Mouse (Mus musculus) liver, postnatal 0 days (tissue): Measurements from ENCODE around the gene Dnajb14. TPM values are rescaled to one million over a fixed set of nuclear protein-coding genes. Genes with fewer than 3 reads are reported as not detected.
A peak's percentile ranks its signal among the peaks of the same experiment; 100 is the strongest.

Experiments used
- ATAC-seq: fragments of 200-750 bp; cut with Nextera tagmentation; 2 replicates; pipeline ENCODE4 v1.8.0; 2017; ENCODE audit warnings: mild to moderate bottlenecking, moderate library complexity
- DNase-seq: peaks from one replicate; pipeline ENCODE4 v3.0.0-alpha.2; 2016
- H3K27ac ChIP-seq: fragments of 300-500 bp; sonication (generic); 2 replicates; pipeline ENCODE4 v1.5.1; 2014; ENCODE audit warnings: antibody characterized with exemption, moderate library complexity, mild to moderate bottlenecking, low read depth
- H3K27me3 ChIP-seq: fragments of 300-500 bp; sonication (generic); 2 replicates; pipeline ENCODE4 v1.6.1; 2014; ENCODE audit warnings: low read length, control low read depth, mixed read lengths; ENCODE audit not compliant: insufficient read depth
- H3K36me3 ChIP-seq: fragments of 300-500 bp; sonication (generic); replicated peaks from 2 replicates; pipeline ENCODE4 v1.6.1; 2014; ENCODE audit warnings: mild to moderate bottlenecking, control low read depth, low read length, moderate library complexity, mixed read lengths; ENCODE audit not compliant: insufficient read depth
- H3K4me1 ChIP-seq: fragments of 300-500 bp; sonication (generic); 2 replicates; pipeline ENCODE4 v1.6.1; 2014; ENCODE audit warnings: antibody characterized with exemption, mild to moderate bottlenecking, control low read depth; ENCODE audit not compliant: insufficient read depth
- H3K4me2 ChIP-seq: fragments of 300-500 bp; sonication (generic); 2 replicates; pipeline ENCODE4 v1.6.1; 2014; ENCODE audit warnings: low read depth, mild to moderate bottlenecking, low read length, moderate library complexity, mixed read lengths
- H3K4me3 ChIP-seq: fragments of 300-500 bp; sonication (generic); 2 replicates; pipeline ENCODE4 v1.5.1; 2014; ENCODE audit warnings: low read depth, low read length
- H3K9ac ChIP-seq: fragments of 300-500 bp; sonication (generic); replicated peaks from 2 replicates; pipeline ENCODE4 v1.6.1; 2014; ENCODE audit warnings: mild to moderate bottlenecking, moderate library complexity
- H3K9me3 ChIP-seq: fragments of 300-500 bp; sonication (generic); 2 replicates; pipeline ENCODE4 v1.6.1; 2016; ENCODE audit warnings: mild to moderate bottlenecking, control low read depth, low read length, mixed read lengths
- CTCF ChIP-seq: sonication (generic); IDR thresholded peaks from 2 replicates; pipeline ENCODE4 v1.5.1; 2016; ENCODE audit warnings: antibody characterized with exemption, low read depth
- EP300 ChIP-seq: IDR thresholded peaks from 2 replicates; pipeline ENCODE4 v1.6.1; 2016; ENCODE audit warnings: antibody characterized with exemption, low read depth, mild to moderate bottlenecking
- WGBS: fragments of 180-500 bp; shearing (Covaris S2); extraction: QIAGEN DNeasy Blood & Tissue Kit; methylation state at CpG from one replicate; pipeline ENCODE4 v1.1.7; 2014; ENCODE audit not compliant: insufficient replicate concordance; 5-methylcytosine and 5-hydroxymethylcytosine counted together
- polyA plus RNA-seq: library from polyadenylated mRNA; unstranded; fragments of >200 nt; fragmentation: Nextera tagmentation; extraction: Ambion mirVana; gene quantifications from 2 replicates; pipeline ENCODE4 v1.2.1, GENCODE M21; 2015

Dnajb14 gene
- polyA plus RNA-seq, 1 experiment from 2014 or later, result 6.4 TPM

- no peak for TF ChIP-seq CTCF
- TF ChIP-seq EP300, result peak; percentile 47
- WGBS, result 60% methylated on average over 8 of the region's 8 CpGs
- Histone ChIP-seq H3K4me1 (peaks cover 7% of the 10 kb centered on the region), H3K9me3 (no peaks in the 10 kb centered on the region), H3K27me3 (no peaks in the 10 kb centered on the region), H3K27ac (no peak overlapping the region), H3K36me3 (no peaks in the 10 kb centered on the region; the same call in 1 of the 2 replicates), H3K4me3 (no peak overlapping the region), H3K4me2 (no peak overlapping the region), H3K9ac (no peak overlapping the region)
- ATAC-seq (no peak), DNase-seq (no peak)
Observed at GRCm38 (mm10) chr3:137860394-137861170, 6.9 kb upstream of the Dnajb14 start.

- no peak overlapping the region for H3K9ac ChIP-seq
- WGBS, result 89% methylated on average over 4 of the region's 4 CpGs
- no peak for ATAC-seq
- peaks cover 11% of the 10 kb centered on the region for H3K4me1 ChIP-seq
- H3K9me3 ChIP-seq, result no peaks in the 10 kb centered on the region
- no peak overlapping the region for H3K4me3 ChIP-seq
- DNase-seq, result no peak
- no peak overlapping the region for H3K4me2 ChIP-seq
- H3K27ac ChIP-seq, result no peak overlapping the region
- no peak for TF ChIP-seq CTCF
- TF ChIP-seq EP300, result no peak
- H3K27me3 ChIP-seq, result no peaks in the 10 kb centered on the region
- peaks cover 4% of the 10 kb centered on the region; the same call in 1 of the 2 replicates for H3K36me3 ChIP-seq
Observed at GRCm38 (mm10) chr3:137861436-137861835, 6.0 kb upstream of the Dnajb14 start.

- Histone ChIP-seq H3K36me3 (peaks cover 8% of the 10 kb centered on the region), H3K4me3 (no peak overlapping the region), H3K4me1 (peaks cover 18% of the 10 kb centered on the region), H3K9me3 (no peaks in the 10 kb centered on the region), H3K27ac (no peak overlapping the region), H3K27me3 (no peaks in the 10 kb centered on the region), H3K9ac (no peak overlapping the region), H3K4me2 (no peak overlapping the region)
- 88% methylated on average over 3 of the region's 3 CpGs for WGBS
- DNase-seq (no peak), ATAC-seq (no peak)
- TF ChIP-seq EP300, result no peak
- TF ChIP-seq CTCF, result no peak
Observed at GRCm38 (mm10) chr3:137862600-137862999, 4.9 kb upstream of the Dnajb14 start.

GRCm38 (mm10) chr3:137863330-137864123, 3.9 kb upstream of the Dnajb14 start:
- H3K36me3 ChIP-seq, result peaks cover 8% of the 10 kb centered on the region
- H3K4me1 ChIP-seq, result peaks cover 22% of the 10 kb centered on the region
- H3K27ac ChIP-seq, result peak overlapping the region; percentile 98
- DNase-seq (no peak), ATAC-seq (no peak)
- 36% methylated on average over 22 of the region's 22 CpGs for WGBS
- H3K4me2 ChIP-seq, result peak overlapping the region; percentile 89
- H3K4me3 ChIP-seq, result peak overlapping the region; percentile 89
- no peaks in the 10 kb centered on the region for H3K9me3 ChIP-seq
- no peaks in the 10 kb centered on the region for H3K27me3 ChIP-seq
- TF ChIP-seq CTCF, result no peak; the same call in 1 of the 2 replicates
- peak; percentile 46; the same call in 1 of the 2 replicates for TF ChIP-seq EP300
- peak overlapping the region; percentile 73 for H3K9ac ChIP-seq

GRCm38 (mm10) chr3:137864124-137864987, 3.1 kb upstream of the Dnajb14 start, which contains the start of gene H2afz:
H2afz (plus strand) TSS chr3:137864487.
- Histone ChIP-seq H3K36me3 (peaks cover 8% of the 10 kb centered on the region), H3K4me2 (peak within 1 kb of the TSS; percentile 89), H3K27ac (peak within 1 kb of the TSS; percentile 98), H3K9me3 (no peaks in the 10 kb centered on the region), H3K9ac (peak within 1 kb of the TSS; percentile 95), H3K4me1 (peaks cover 24% of the 10 kb centered on the region), H3K27me3 (no peaks in the 10 kb centered on the region), H3K4me3 (peak within 1 kb of the TSS; percentile 89)
- ATAC-seq (peak; percentile 89), DNase-seq (peak; percentile 98)
- TF ChIP-seq EP300 (no peak; the same call in 1 of the 2 replicates), CTCF (peak; percentile 39; the same call in 1 of the 2 replicates)
- WGBS, result 2% methylated on average over 60 of the region's 115 CpGs
